Mouse (Mus musculus): ENCODE data around the gene Tjp1. TPM values are rescaled to one million over a fixed set of nuclear protein-coding genes. Genes with fewer than 3 reads are reported as not detected.

Gene Tjp1
- polyA plus RNA-seq, 1 experiment from 2014 or later = 24.2 TPM

DNA sequence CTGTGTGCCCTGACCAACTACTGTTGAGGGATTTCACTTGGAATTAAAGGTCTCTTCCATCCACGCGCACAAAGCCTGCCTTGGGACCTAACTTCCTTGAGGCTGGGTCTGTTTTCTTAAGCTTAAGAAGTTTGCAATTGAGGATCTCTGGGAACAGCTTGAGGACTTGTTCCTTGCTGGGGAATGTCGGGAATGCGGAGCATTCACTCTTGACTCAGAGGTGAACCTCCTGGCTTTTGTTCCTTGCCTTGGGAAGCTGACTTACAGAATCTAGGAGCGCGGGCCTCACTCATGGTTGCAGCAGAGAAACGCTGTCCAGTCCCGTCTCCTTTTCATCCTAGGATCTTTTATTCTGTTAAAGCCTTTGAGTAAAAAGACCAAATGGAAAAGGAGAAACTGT lies 97.2 kb downstream of the Tjp1 start:
- Histone ChIP-seq H3K9ac (replicated peaks; ENCODE audit: low read depth, low read length) (no peak overlapping the region), H3K9me3 (ENCODE audit: control insufficient read depth, low read length) (no peaks in the 10 kb centered on the region), H3K27me3 (replicated peaks; ENCODE audit: control insufficient read depth, insufficient read depth, low read length) (no peaks in the 10 kb centered on the region), H3K4me2 (ENCODE audit: low read length) (no peak overlapping the region), H3K36me3 (ENCODE audit: control insufficient read depth, insufficient read depth) (no peaks in the 10 kb centered on the region), H3K4me1 (replicated peaks; ENCODE audit: control insufficient read depth, insufficient read depth, low read length) (peaks cover 2% of the 10 kb centered on the region), H3K27ac (ENCODE audit: low read length) (no peak overlapping the region), H3K4me3 (replicated peaks; ENCODE audit: low read length) (no peak overlapping the region)
- ATAC-seq = no peak
- WGBS = 15% methylated on average over 8 of the region's 8 CpGs

DNA sequence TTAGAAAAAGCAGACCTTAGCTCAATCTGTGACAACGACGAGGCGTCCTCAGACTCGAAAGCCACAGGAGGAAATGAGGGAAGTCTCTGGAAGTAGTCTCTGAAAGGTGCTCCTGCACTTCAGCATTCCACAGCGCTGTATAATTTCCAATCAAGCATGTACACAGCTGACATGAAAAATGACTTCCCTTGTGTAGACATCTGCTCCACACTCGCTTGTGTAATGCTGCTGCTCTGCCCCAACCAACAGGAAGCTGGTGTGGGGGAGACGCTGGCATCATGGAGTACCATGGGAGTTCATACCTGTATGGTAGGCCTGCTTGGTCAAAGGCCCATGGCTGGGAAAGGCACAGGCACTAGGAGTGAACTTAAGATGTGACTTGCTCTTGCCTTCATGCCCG lies 103.1 kb downstream of the Tjp1 start:
- ATAC-seq = no peak

DNA sequence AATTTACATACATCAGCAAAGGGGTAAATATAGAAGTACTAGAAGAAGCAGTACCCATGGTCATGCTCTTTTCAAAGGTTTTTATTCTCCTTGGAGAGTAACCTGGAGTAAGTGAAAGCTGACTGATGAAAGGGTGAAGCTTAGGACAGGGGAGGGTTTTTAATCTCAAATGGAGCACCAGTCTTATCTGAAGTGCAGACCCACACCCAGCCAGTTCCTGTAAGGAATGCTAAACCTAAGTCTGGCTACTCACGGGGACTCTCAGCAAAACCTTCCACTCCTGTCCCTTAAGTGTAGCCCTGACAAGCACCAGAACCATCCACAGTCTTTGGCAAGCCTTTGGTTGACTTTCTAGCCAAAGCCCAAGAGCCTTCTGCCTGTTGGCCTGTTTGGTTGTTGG lies 105.1 kb downstream of the Tjp1 start:
- 92% methylated on average over 1 of the region's 1 CpGs for WGBS
- H3K27me3 ChIP-seq (replicated peaks; ENCODE audit: control insufficient read depth, insufficient read depth, low read length) = no peaks in the 10 kb centered on the region
- ATAC-seq = no peak
- H3K36me3 ChIP-seq (ENCODE audit: control insufficient read depth, insufficient read depth) = no peaks in the 10 kb centered on the region
- H3K27ac ChIP-seq (ENCODE audit: low read length) = no peak overlapping the region
- no peak overlapping the region for H3K4me3 ChIP-seq (replicated peaks; ENCODE audit: low read length)
- H3K4me2 ChIP-seq (ENCODE audit: low read length) = no peak overlapping the region
- H3K4me1 ChIP-seq (replicated peaks; ENCODE audit: control insufficient read depth, insufficient read depth, low read length) = peaks cover 6% of the 10 kb centered on the region
- no peaks in the 10 kb centered on the region for H3K9me3 ChIP-seq (ENCODE audit: control insufficient read depth, low read length)
- H3K9ac ChIP-seq (replicated peaks; ENCODE audit: low read depth, low read length) = no peak overlapping the region

More for the DNA sequence above, 103.1 kb downstream of the Tjp1 start:
- no peaks in the 10 kb centered on the region for H3K27me3 ChIP-seq (replicated peaks; ENCODE audit: control insufficient read depth, insufficient read depth, low read length)
- peaks cover 5% of the 10 kb centered on the region for H3K4me1 ChIP-seq (replicated peaks; ENCODE audit: control insufficient read depth, insufficient read depth, low read length)
- no peak overlapping the region for H3K9ac ChIP-seq (replicated peaks; ENCODE audit: low read depth, low read length)
- H3K36me3 ChIP-seq (ENCODE audit: control insufficient read depth, insufficient read depth) = no peaks in the 10 kb centered on the region
- no peaks in the 10 kb centered on the region for H3K9me3 ChIP-seq (ENCODE audit: control insufficient read depth, low read length)
- no peak overlapping the region for H3K27ac ChIP-seq (ENCODE audit: low read length)
- H3K4me2 ChIP-seq (ENCODE audit: low read length) = no peak overlapping the region
- H3K4me3 ChIP-seq (replicated peaks; ENCODE audit: low read length) = no peak overlapping the region
- WGBS = 88% methylated on average over 8 of the region's 8 CpGs

DNA sequence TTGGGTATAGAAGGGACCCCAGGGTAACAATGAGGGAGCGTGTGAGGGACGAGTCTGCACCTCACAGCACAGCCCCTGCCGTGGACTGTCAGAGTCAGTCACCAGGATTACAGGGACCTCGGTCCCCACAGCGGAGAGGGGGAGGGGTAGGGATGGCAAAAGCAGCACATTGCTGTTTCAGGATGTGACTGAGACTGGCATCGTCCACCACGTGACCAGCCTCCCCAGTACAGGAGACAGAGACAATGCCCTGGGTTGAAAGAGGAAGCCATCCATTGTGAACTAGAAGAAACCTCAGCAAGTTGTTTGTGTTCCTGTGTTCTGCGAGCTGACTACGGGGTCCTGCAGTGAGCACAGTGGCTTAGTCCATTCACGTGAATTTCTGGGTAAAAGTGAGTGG lies 106.1 kb downstream of the Tjp1 start:
- WGBS = 2% methylated on average over 10 of the region's 10 CpGs
- no peak overlapping the region for H3K27ac ChIP-seq (ENCODE audit: low read length)
- no peaks in the 10 kb centered on the region for H3K9me3 ChIP-seq (ENCODE audit: control insufficient read depth, low read length)
- H3K4me2 ChIP-seq (ENCODE audit: low read length) = peak overlapping the region; percentile 44
- peaks cover 10% of the 10 kb centered on the region for H3K4me1 ChIP-seq (replicated peaks; ENCODE audit: control insufficient read depth, insufficient read depth, low read length)
- H3K36me3 ChIP-seq (ENCODE audit: control insufficient read depth, insufficient read depth) = no peaks in the 10 kb centered on the region
- no peaks in the 10 kb centered on the region for H3K27me3 ChIP-seq (replicated peaks; ENCODE audit: control insufficient read depth, insufficient read depth, low read length)
- peak overlapping the region; percentile 10; the same call in 1 of the 2 replicates for H3K4me3 ChIP-seq (replicated peaks; ENCODE audit: low read length)
- H3K9ac ChIP-seq (replicated peaks; ENCODE audit: low read depth, low read length) = peak overlapping the region; percentile 22
- ATAC-seq = peak; percentile 85

DNA sequence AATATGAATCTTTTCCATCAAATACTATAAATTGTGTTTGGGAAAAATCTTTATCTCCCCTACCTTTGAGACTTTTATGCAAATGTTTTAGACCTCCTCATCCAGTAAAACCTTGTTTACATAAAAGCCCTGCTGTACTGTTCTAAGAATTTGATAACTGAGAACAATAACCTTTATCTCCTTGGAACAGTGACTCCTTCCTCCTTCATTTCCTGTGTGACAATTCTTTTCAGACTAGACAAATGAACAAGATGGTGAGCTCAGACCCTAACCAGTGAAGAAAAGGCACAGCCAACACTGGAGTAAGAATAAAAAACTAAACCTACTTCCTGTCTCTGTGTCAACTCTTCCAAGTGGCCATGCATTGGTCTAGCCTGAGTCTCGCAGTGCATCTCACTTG lies 107.7 kb downstream of the Tjp1 start:
- H3K36me3 ChIP-seq (ENCODE audit: control insufficient read depth, insufficient read depth) = no peaks in the 10 kb centered on the region
- 92% methylated on average over 1 of the region's 1 CpGs for WGBS
- H3K4me1 ChIP-seq (replicated peaks; ENCODE audit: control insufficient read depth, insufficient read depth, low read length) = peaks cover 10% of the 10 kb centered on the region
- no peaks in the 10 kb centered on the region for H3K9me3 ChIP-seq (ENCODE audit: control insufficient read depth, low read length)
- no peak overlapping the region for H3K4me2 ChIP-seq (ENCODE audit: low read length)
- H3K27ac ChIP-seq (ENCODE audit: low read length) = no peak overlapping the region
- no peak for ATAC-seq
- H3K9ac ChIP-seq (replicated peaks; ENCODE audit: low read depth, low read length) = no peak overlapping the region
- no peaks in the 10 kb centered on the region for H3K27me3 ChIP-seq (replicated peaks; ENCODE audit: control insufficient read depth, insufficient read depth, low read length)
- no peak overlapping the region for H3K4me3 ChIP-seq (replicated peaks; ENCODE audit: low read length)

DNA sequence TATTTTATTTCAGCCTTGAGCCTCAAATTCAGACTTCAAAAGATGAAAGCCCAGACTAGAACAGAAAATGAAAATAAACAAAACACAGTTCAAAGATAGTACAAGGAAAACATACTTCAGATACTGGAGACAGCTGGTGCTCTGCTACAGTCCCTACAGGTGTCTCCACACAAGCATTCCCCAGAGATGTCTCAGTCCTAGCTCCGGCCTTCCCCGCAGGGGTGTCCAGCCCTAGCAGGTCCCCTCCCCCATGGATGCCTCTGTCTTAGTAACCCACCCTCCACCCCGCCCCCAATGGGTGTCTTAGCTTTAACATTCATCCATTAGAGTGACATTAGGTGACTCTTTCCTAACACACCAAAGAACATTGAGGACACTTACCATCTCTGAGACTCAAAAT lies 108.6 kb downstream of the Tjp1 start:
- Histone ChIP-seq H3K4me2 (ENCODE audit: low read length) (no peak overlapping the region), H3K4me1 (replicated peaks; ENCODE audit: control insufficient read depth, insufficient read depth, low read length) (peaks cover 10% of the 10 kb centered on the region), H3K9me3 (ENCODE audit: control insufficient read depth, low read length) (no peaks in the 10 kb centered on the region), H3K27ac (ENCODE audit: low read length) (no peak overlapping the region), H3K9ac (replicated peaks; ENCODE audit: low read depth, low read length) (no peak overlapping the region), H3K27me3 (replicated peaks; ENCODE audit: control insufficient read depth, insufficient read depth, low read length) (no peaks in the 10 kb centered on the region), H3K36me3 (ENCODE audit: control insufficient read depth, insufficient read depth) (no peaks in the 10 kb centered on the region), H3K4me3 (replicated peaks; ENCODE audit: low read length) (no peak overlapping the region)
- no peak for ATAC-seq
- 67% methylated on average over 3 of the region's 3 CpGs for WGBS

DNA sequence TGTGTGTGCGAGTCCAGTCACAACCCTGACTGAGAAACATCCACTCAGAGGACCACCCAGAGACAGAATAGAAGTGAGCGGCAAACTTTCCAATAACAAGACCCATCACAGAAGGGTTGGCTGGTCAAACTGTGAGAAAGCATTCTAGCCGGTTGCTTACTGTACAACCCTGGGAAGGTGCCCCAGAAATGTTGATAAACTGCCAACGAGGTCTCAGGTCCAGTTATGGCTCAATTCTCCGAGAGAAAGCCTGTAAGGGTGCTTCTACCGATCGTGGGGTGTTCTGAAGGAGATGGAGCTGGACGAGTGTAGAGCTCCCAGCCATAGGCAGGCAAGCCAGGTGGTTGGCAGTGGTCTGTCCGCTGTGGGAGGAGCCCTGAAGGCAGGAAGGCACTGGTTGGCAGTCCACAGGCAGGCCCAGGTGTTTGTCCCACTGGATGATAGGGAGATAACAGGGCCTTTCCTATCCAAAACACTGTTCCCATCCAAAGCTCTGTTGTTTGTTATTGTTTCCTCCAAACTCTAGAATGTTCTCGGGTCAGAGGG lies 109.1 kb downstream of the Tjp1 start:
- Histone ChIP-seq H3K4me3 (replicated peaks; ENCODE audit: low read length) (no peak overlapping the region), H3K4me1 (replicated peaks; ENCODE audit: control insufficient read depth, insufficient read depth, low read length) (peaks cover 10% of the 10 kb centered on the region), H3K4me2 (ENCODE audit: low read length) (no peak overlapping the region), H3K36me3 (ENCODE audit: control insufficient read depth, insufficient read depth) (no peaks in the 10 kb centered on the region), H3K27me3 (replicated peaks; ENCODE audit: control insufficient read depth, insufficient read depth, low read length) (no peaks in the 10 kb centered on the region), H3K9me3 (ENCODE audit: control insufficient read depth, low read length) (no peaks in the 10 kb centered on the region), H3K9ac (replicated peaks; ENCODE audit: low read depth, low read length) (no peak overlapping the region), H3K27ac (ENCODE audit: low read length) (no peak overlapping the region)
- WGBS = 82% methylated on average over 10 of the region's 10 CpGs
- ATAC-seq = no peak

DNA sequence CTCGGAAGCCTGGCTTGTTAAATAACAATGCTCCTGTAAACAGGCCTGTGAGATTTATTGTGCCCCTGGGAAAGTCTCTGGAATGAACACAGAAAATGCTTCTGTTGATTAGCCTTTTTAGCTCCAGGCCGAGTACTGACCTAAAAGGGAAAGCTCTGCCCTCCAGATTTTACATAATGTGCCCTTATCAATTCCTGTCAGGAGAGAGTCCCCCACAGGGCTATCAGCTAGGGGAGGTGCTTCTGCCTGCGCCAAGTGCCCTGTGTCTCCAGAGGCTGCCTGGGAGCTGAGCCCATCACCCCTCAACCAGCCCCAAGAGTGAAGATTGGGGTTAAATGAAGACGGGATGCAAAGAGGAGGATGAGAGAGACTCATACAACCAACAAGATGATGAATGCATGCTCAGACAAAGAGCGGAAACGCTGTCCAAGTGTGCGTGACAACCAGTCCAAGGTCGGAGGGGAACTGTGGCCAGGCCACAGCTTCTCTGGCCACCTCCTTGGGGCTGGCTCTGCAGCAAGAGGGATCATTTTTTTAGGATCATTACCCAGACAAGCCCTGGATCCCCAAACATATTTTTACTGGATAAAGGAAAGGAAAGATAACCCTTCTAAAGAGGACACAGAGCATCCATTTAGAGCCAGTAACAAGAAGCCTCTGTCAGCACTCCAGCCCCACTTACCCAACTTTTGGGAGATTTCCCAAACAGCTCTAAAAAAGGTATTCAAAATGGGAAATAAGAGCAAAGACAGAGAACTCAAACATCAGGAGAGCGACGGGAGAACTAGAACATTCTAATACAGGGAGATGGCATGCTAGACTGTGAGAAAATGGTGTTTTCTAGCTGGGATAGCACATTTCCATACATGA lies 110.1 kb downstream of the Tjp1 start:
- Histone ChIP-seq H3K9me3 (ENCODE audit: control insufficient read depth, low read length) (no peaks in the 10 kb centered on the region), H3K9ac (replicated peaks; ENCODE audit: low read depth, low read length) (no peak overlapping the region), H3K36me3 (ENCODE audit: control insufficient read depth, insufficient read depth) (no peaks in the 10 kb centered on the region), H3K27ac (ENCODE audit: low read length) (no peak overlapping the region; the same call in none of the 2 replicates), H3K27me3 (replicated peaks; ENCODE audit: control insufficient read depth, insufficient read depth, low read length) (no peaks in the 10 kb centered on the region), H3K4me1 (replicated peaks; ENCODE audit: control insufficient read depth, insufficient read depth, low read length) (peaks cover 10% of the 10 kb centered on the region), H3K4me2 (ENCODE audit: low read length) (no peak overlapping the region), H3K4me3 (replicated peaks; ENCODE audit: low read length) (no peak overlapping the region)
- 59% methylated on average over 10 of the region's 10 CpGs for WGBS
- ATAC-seq = no peak

DNA sequence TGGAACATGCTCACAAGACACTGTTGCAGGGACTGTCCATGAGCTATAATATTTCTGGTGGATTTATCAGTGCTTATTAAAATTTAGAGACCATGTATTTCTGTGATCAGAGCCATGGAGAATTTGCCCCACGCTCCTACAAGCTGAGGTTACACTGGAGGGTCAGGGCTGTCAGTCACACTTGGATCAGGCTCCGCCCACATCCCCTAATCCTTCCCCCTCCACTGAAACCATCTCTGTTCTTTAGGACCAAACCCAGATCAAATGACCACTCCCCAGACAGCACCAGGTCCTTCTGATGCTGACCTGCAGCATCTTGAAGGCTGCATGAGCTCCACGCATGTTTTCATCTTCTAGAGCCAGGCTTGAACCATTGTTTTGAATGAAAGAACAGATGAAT lies 111.1 kb downstream of the Tjp1 start:
- 70% methylated on average over 3 of the region's 3 CpGs for WGBS
- no peak overlapping the region for H3K27ac ChIP-seq (ENCODE audit: low read length)
- no peaks in the 10 kb centered on the region for H3K36me3 ChIP-seq (ENCODE audit: control insufficient read depth, insufficient read depth)
- no peaks in the 10 kb centered on the region for H3K27me3 ChIP-seq (replicated peaks; ENCODE audit: control insufficient read depth, insufficient read depth, low read length)
- peaks cover 8% of the 10 kb centered on the region; the same call in 1 of the 2 replicates for H3K4me1 ChIP-seq (replicated peaks; ENCODE audit: control insufficient read depth, insufficient read depth, low read length)
- no peaks in the 10 kb centered on the region for H3K9me3 ChIP-seq (ENCODE audit: control insufficient read depth, low read length)
- no peak overlapping the region for H3K9ac ChIP-seq (replicated peaks; ENCODE audit: low read depth, low read length)
- ATAC-seq = no peak
- no peak overlapping the region for H3K4me2 ChIP-seq (ENCODE audit: low read length)
- no peak overlapping the region for H3K4me3 ChIP-seq (replicated peaks; ENCODE audit: low read length)
